Mouse (Mus musculus) cortical plate, adult 2 months (tissue): ENCODE measurements at regions not wholly inside any gene's neighbourhood (a gene's known extent, or its start where the extent isn't known, plus 50 kb on each side); places are given as distances from the start of the nearest gene placed in this dataset.

ENCODE experiments used
- H3K27ac ChIP-seq: fragments of 200-500 bp; 2 replicates; pipeline ENCODE4 v1.5.1; 2012; ENCODE audit warnings: low read length, control low read depth, inconsistent platforms; ENCODE audit not compliant: insufficient read depth
- H3K4me1 ChIP-seq: fragments of 200-500 bp; 2 replicates; pipeline ENCODE4 v1.6.1; 2011; ENCODE audit warnings: low read length; ENCODE audit not compliant: control insufficient read depth, insufficient read depth
- H3K4me3 ChIP-seq: fragments of 200-500 bp; 2 replicates; pipeline ENCODE4 v1.5.1; 2011; ENCODE audit warnings: mild to moderate bottlenecking, low read length, control low read depth; ENCODE audit not compliant: insufficient read depth
- CTCF ChIP-seq: fragments of 200-500 bp; IDR thresholded peaks from 2 replicates; pipeline ENCODE4 v1.5.1; 2011; ENCODE audit warnings: mild to moderate bottlenecking, control low read depth, low read length; ENCODE audit not compliant: insufficient read depth; ENCODE audit errors: extremely low read depth
- POLR2A ChIP-seq: fragments of 200-500 bp; IDR thresholded peaks from 2 replicates; pipeline ENCODE4 v1.6.1; 2011; ENCODE audit warnings: mild to moderate bottlenecking, low read length, control low read depth; ENCODE audit not compliant: insufficient read depth; ENCODE audit errors: extremely low read depth

DNA sequence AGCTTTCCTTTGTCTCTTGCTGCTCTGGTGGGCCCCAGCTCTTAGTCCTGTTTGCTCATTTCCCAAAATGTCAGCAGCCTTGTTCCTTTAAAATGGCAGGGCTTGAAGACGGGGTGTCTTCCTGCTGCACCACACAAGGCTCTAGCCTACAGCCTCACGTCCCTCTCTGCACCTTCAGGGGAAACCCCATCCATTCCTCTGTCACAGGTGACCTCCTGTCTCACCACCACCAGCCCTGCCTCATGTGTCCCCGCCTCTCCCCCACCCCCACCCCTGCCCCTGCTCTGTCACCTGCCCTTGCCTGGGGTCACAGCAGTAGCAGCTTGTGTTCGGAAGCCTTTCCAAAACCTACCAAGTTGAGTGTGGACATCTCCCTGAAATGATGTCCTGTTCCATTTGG is 91.3 kb downstream of the Smim20 start:
- Histone ChIP-seq H3K27ac (no peak overlapping the region), H3K4me1 (no peaks in the 10 kb centered on the region), H3K4me3 (no peak overlapping the region)
- TF ChIP-seq POLR2A (no peak), CTCF (no peak)

- no peak overlapping the region for H3K27ac ChIP-seq
- TF ChIP-seq POLR2A: no peak
- TF ChIP-seq CTCF: no peak
- peaks cover 2% of the 10 kb centered on the region; the same call in 1 of the 2 replicates for H3K4me1 ChIP-seq
- no peak overlapping the region for H3K4me3 ChIP-seq
These were observed 93.0 kb downstream of the Smim20 start for GRCm38 (mm10) chr5:53359887-53360286.

GRCm38 (mm10) chr5:53361295-53361694 is 94.4 kb downstream of the Smim20 start:
- Histone ChIP-seq H3K4me3 (no peak overlapping the region), H3K4me1 (peaks cover 6% of the 10 kb centered on the region), H3K27ac (no peak overlapping the region)
- TF ChIP-seq CTCF (no peak), POLR2A (no peak)

DNA sequence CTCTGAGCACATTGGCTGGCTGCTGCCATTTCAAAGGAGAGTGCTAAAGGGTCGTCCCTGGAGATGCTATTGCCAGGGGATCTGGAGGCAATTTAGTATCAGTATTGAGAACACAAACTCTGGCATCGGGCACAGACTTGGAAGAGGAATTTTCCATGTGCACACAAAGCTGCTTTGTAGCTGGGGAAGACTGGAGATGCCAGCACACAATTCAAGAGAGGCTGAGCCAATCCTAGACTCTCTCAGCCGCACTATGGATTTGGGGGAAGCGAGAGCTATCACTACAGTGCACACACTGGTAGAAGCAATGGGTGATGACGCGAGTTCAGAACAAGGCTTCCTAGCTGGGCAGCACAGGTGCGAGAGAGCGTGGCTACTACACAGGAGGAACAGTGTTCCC is 97.0 kb downstream of the Smim20 start:
- Histone ChIP-seq H3K4me1 (peaks cover 8% of the 10 kb centered on the region), H3K4me3 (no peak overlapping the region), H3K27ac (no peak overlapping the region)
- TF ChIP-seq POLR2A (no peak), CTCF (no peak)

DNA sequence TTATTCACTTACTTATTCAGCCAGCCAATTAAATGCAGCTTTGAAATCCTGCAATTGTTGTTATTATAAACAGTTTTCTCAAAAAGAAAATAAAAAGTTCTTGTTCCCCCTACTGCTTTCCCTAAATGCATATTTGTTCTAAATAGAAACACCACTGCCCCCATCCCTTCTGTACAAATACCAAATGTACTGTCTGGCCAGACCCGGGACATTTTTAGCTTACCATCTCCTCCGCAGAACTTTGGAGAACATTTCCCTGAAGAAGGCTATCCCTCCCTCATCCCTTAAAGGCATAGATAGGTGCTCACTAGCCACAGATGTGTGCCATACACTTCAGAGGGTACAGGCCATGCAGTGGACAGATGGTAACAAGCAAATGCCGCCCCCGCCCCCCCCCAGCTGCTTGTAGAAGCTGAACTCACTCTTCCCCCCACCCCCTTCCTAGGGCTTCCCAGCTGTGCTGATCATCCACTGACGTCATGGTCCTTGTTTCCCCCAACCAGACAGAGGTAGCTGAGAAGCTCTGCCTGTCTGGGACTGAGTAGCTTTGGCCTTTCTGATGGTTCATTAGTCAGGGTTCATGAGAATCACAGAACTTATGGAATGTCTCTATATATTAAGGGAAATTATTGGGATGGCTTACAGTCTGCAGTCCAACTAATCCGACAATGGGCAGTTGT is 98.9 kb upstream of the Rbpj start:
- no peak overlapping the region for H3K27ac ChIP-seq
- TF ChIP-seq CTCF (no peak), POLR2A (no peak)
- H3K4me1 ChIP-seq: peaks cover 8% of the 10 kb centered on the region
- H3K4me3 ChIP-seq: no peak overlapping the region

GRCm38 (mm10) chr5:53370272-53370671 is 95.7 kb upstream of the Rbpj start:
- Histone ChIP-seq H3K4me1 (peaks cover 6% of the 10 kb centered on the region), H3K4me3 (no peak overlapping the region), H3K27ac (no peak overlapping the region)
- no peak for TF ChIP-seq POLR2A
- TF ChIP-seq CTCF: no peak

GRCm38 (mm10) chr5:53371638-53372037 is 94.3 kb upstream of the Rbpj start:
- Histone ChIP-seq H3K27ac (no peak overlapping the region), H3K4me1 (peaks cover 2% of the 10 kb centered on the region; the same call in 1 of the 2 replicates), H3K4me3 (no peak overlapping the region)
- TF ChIP-seq POLR2A: no peak
- TF ChIP-seq CTCF: no peak

DNA sequence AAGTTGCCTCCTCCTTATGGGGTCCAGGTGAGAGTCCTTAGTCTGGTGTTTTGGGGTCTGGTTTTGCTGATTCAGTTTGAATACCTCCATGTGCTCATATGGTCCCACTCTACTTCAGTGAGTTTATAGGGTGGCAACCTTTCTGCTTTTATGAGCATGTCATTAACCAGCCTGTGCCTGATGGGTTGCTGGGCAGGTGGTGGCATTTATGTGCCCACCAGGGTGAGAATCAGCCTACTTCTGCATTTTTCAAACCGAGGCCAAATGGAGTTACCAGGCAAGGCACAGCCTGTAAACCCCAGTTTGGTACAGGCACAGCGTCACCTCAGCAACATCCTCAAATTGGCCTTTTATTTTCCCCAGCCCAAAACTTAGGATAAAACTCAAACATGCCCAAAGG is 92.6 kb upstream of the Rbpj start:
- H3K27ac ChIP-seq: no peak overlapping the region
- no peak for TF ChIP-seq POLR2A
- TF ChIP-seq CTCF: no peak
- no peak overlapping the region for H3K4me3 ChIP-seq
- H3K4me1 ChIP-seq: no peaks in the 10 kb centered on the region

DNA sequence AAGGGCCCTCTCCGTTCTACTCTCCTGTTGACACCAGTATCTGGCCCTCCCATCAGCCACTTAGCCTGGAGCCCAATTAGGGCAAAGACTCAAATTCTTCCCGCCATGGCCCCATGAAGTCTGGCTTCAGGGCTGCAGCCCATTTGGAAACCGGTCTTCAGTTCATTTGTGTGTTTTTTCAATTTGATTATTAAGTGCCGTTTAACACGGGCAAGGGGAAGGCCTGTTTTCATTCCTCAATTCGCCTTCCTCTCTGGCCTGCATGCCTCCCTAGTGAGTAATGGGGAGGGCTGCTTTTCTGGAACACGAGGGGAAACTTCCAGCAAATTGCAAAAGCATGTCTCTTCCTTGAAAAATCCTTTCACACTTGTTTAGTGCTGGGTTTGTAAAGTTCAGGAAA is 89.1 kb upstream of the Rbpj start:
- H3K4me3 ChIP-seq: no peak overlapping the region

GRCm38 (mm10) chr5:53377698-53378097 is 88.3 kb upstream of the Rbpj start:
- TF ChIP-seq POLR2A: no peak
- TF ChIP-seq CTCF: no peak

More for the DNA sequence above, 89.1 kb upstream of the Rbpj start:
- Histone ChIP-seq H3K4me1 (no peaks in the 10 kb centered on the region), H3K27ac (no peak overlapping the region)
- TF ChIP-seq CTCF (no peak), POLR2A (no peak)

More at GRCm38 (mm10) chr5:53377698-53378097, 88.3 kb upstream of the Rbpj start:
- H3K27ac ChIP-seq: no peak overlapping the region
- no peak overlapping the region for H3K4me3 ChIP-seq
- no peaks in the 10 kb centered on the region for H3K4me1 ChIP-seq
